Mouse (Mus musculus) erythroblast, embryonic 14.5 days (primary cell): ENCODE measurements around the gene 1110032F04Rik. TPM values are rescaled to one million over a fixed set of nuclear protein-coding genes. Genes with fewer than 3 reads are reported as not detected.
A peak's percentile ranks its signal among the peaks of the same experiment; 100 is the strongest.
"Not testable (repeated sequence)": the region's sequence is repeated elsewhere in the genome, so short reads cannot be mapped to it uniquely, and the experiment has no call there.

Source experiments
- H3K27me3 ChIP-seq: 2 replicates; pipeline ENCODE4 v1.6.1; 2012; ENCODE audit warnings: inconsistent platforms; ENCODE audit not compliant: control insufficient read depth
- H3K36me3 ChIP-seq: 2 replicates; pipeline ENCODE4 v1.6.1; 2012; ENCODE audit warnings: mild to moderate bottlenecking, inconsistent platforms; ENCODE audit not compliant: control insufficient read depth
- H3K4me1 ChIP-seq: 2 replicates; pipeline ENCODE4 v1.6.1; 2012; ENCODE audit warnings: inconsistent platforms; ENCODE audit not compliant: control insufficient read depth
- H3K4me3 ChIP-seq: replicated peaks from 2 replicates; pipeline ENCODE3; 2012; ENCODE audit warnings: moderate library complexity, mild to moderate bottlenecking, inconsistent platforms
- H3K9me3 ChIP-seq: 2 replicates; pipeline ENCODE4 v1.6.1; 2012; ENCODE audit warnings: low read length, inconsistent platforms, mixed read lengths; ENCODE audit not compliant: control insufficient read depth
- GATA1 ChIP-seq: IDR thresholded peaks from 2 replicates; pipeline ENCODE4 v1.6.1; 2012; ENCODE audit warnings: low read length, inconsistent platforms, mixed read lengths
- TAL1 ChIP-seq: IDR thresholded peaks from 3 replicates; pipeline ENCODE4 v1.6.1; 2012; ENCODE audit warnings: low read length, inconsistent platforms, mixed read lengths
- polyA plus RNA-seq: library from polyadenylated mRNA; stranded (reverse); fragments of >175 nt; gene quantifications from 2 replicates; pipeline ENCODE4 v1.2.3, GENCODE M21; 2012

The 1110032F04Rik gene
- polyA plus RNA-seq, 1 experiment: 0.02 TPM

DNA sequence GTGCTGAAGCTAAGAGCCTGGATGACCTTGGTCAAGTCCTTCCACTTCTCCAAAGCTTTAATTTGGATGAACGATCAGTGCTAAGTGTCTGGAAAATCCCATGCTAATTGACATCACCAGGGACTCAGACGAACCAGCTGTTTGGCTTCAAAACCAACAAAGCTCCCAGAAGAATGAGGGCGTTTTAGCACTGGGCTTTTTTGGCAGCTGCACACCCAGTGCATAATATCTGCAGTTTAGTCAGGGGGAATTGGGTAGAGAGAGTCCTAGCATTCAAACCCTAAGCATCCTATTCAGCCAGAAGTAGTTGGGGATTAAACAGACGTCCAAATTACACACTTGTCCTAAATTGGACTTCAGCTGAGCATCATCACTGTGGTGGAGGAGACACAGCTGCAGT, 29.2 kb upstream of the 1110032F04Rik start:
- Histone ChIP-seq H3K36me3 (no peaks in the 10 kb centered on the region), H3K4me1 (no peaks in the 10 kb centered on the region), H3K27me3 (no peaks in the 10 kb centered on the region), H3K4me3 (no peak overlapping the region), H3K9me3 (no peaks in the 10 kb centered on the region)
- no peak for TF ChIP-seq TAL1
- no peak for TF ChIP-seq GATA1

DNA sequence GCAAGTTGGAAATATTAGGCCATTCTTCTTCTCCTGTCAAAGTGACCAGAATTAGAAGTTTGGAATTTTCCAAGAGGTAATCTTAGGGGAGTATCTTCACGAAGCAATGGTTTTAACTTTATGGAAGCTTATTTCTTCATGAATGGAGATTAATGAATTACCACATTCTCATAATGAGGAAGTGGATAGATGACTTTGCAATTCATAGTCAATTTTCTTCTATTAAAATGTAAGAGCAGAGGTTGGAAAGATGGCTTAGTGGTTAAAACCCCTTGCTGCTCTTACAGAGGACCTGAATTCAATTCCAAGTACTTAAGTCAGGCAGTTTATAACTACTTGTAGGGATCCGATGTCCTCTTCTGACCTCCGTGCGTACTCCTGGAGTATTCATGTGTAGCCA, 25.4 kb upstream of the 1110032F04Rik start:
- TF ChIP-seq TAL1: no peak
- Histone ChIP-seq H3K4me1 (no peaks in the 10 kb centered on the region), H3K36me3 (no peaks in the 10 kb centered on the region), H3K9me3 (no peaks in the 10 kb centered on the region; the same call in 1 of the 2 replicates), H3K4me3 (no peak overlapping the region), H3K27me3 (no peaks in the 10 kb centered on the region)

DNA sequence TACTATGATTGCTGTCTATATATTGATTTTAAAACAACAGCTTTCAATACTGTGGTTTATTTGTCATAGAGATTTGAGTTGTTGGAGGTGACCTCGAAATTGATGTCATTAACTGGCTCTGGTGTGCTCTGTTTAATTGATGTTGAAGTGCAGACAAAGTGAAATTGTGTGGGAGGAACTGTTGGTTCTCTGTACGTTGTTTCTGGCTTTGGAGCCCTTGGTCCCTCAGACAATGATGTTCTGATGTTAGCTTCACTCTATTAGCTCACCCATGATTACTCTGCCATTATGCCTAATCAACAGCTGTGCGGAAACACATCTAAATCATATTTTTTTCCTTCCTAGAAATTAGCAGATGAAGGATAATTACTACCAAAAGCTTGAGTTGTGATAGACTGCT, 21.1 kb upstream of the 1110032F04Rik start:
- no peak for TF ChIP-seq TAL1
- TF ChIP-seq GATA1: no peak
- Histone ChIP-seq H3K4me1 (no peaks in the 10 kb centered on the region), H3K4me3 (no peak overlapping the region), H3K9me3 (no peaks in the 10 kb centered on the region; the same call in 1 of the 2 replicates), H3K27me3 (no peaks in the 10 kb centered on the region), H3K36me3 (no peaks in the 10 kb centered on the region)

DNA sequence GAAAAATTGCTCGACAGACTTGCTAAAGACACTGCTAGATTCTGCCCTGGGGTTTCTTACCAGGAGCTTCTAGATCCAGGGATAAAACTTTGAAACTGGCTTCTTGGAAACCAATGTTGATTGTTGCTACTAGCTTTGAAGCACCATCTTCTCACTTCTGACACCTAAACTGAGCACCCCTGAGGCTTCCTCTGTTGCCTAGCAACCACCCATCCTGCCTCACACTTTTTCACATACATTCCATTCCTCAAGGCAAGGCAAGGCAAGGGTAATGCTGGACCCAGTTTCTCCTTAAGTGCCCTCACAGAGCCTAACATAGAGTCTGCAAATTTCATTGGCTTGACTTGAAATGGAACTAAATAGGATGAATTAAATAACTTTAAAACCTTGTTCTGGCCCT, 17.0 kb upstream of the 1110032F04Rik start:
- no peak overlapping the region for H3K4me3 ChIP-seq
- TF ChIP-seq TAL1 (no peak), GATA1 (no peak)

DNA sequence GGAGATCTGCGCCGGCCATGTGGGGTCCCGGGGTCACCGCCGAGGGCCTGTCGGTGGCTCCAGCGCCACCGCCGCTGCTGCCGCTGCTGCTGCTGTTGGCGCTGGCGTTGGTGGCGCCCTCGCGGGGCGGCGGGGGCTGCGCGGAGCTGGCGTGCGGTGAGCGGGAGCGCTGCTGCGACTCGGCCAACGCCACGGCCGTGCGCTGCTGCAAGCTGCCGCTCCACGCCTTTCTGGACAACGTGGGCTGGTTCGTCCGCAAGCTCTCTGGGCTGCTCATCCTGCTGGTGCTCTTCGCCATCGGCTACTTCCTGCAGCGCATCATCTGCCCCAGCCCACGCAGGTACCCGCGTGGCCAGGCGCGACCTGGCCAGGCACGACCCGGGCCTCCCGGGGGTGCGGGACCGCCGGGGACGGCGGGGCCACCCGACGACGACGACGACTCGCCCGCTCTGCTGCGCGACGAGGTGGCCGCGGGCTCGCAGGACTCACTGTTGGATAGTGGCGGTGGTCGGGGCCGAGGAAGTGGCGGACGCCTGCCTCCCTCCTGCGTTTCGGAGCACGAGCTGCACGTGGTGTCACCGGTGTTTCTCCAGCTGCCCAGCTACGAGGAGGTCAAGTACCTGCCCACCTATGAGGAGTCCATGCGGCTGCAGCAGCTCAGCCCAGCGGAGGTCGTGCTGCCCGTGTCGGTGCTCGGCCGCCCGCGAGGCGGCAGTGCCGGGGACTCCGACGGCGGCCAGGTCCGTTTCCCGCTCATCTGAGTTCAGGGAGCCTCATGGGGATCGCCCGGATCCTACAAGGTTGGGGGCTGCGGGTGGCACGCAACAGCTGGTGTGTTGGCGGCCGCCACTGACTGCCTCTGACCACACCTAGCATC, 543 bp downstream of the 1110032F04Rik start:
- Histone ChIP-seq H3K27me3 (peaks cover 42% of the 10 kb centered on the region), H3K9me3 (no peaks in the 10 kb centered on the region; the same call in 1 of the 2 replicates), H3K4me3 (peak overlapping the region; percentile 51), H3K36me3 (no peaks in the 10 kb centered on the region), H3K4me1 (peaks cover 14% of the 10 kb centered on the region)
- TF ChIP-seq TAL1: no peak
- no peak for TF ChIP-seq GATA1

More for the DNA sequence above, 17.0 kb upstream of the 1110032F04Rik start:
- H3K4me1 ChIP-seq: no peaks in the 10 kb centered on the region
- no peaks in the 10 kb centered on the region for H3K9me3 ChIP-seq
- H3K36me3 ChIP-seq: no peaks in the 10 kb centered on the region
- no peaks in the 10 kb centered on the region for H3K27me3 ChIP-seq

DNA sequence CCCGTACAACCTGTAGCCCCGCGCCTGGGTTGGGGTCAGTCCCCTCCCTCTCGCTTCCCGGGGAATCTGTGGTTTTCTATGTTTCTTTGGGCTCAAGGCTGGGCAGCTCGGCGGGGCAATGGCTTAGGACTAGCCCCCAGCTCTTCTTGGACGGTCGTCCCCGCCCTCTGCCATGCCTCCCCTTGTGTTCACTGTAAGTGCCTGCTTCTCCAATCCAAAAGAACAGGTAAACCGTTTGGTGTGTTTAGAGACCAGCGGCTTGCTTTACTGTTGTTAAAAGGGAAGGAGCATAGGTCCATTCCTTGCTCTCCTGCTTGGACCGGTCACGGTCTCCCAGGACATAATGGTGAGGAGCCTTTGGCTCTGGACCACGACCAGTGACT, 1.2 kb downstream of the 1110032F04Rik start:
- TF ChIP-seq TAL1: no peak
- no peak for TF ChIP-seq GATA1
- peak overlapping the region; percentile 51 for H3K4me3 ChIP-seq
- no peaks in the 10 kb centered on the region; the same call in 1 of the 2 replicates for H3K9me3 ChIP-seq
- peaks cover 42% of the 10 kb centered on the region for H3K27me3 ChIP-seq
- H3K36me3 ChIP-seq: no peaks in the 10 kb centered on the region
- H3K4me1 ChIP-seq: peaks cover 14% of the 10 kb centered on the region

DNA sequence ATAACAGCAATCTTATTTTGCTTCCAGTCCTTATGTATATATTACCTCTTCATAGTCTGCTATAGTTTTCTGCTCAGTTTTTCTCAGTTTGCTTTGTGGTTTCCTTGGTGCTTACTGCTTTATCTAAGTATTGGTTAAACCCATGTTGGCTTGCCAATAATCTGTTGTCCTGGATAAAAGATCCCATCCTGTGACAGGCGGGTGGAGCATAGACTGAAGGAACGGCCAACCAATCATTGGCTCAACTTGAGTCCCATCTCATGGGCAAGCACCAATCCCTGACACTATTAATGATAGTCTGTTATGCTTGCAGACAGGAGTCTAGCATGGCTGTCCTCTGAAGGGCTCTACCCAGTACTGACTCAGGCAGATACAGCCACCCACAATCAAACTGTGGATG, 4.7 kb downstream of the 1110032F04Rik start:
- no peak overlapping the region for H3K4me3 ChIP-seq
- no peaks in the 10 kb centered on the region for H3K36me3 ChIP-seq
- peaks cover 30% of the 10 kb centered on the region for H3K27me3 ChIP-seq
- peaks cover 14% of the 10 kb centered on the region for H3K4me1 ChIP-seq
- TF ChIP-seq TAL1: no peak
- no peak for TF ChIP-seq GATA1
- no peaks in the 10 kb centered on the region; the same call in 1 of the 2 replicates for H3K9me3 ChIP-seq

DNA sequence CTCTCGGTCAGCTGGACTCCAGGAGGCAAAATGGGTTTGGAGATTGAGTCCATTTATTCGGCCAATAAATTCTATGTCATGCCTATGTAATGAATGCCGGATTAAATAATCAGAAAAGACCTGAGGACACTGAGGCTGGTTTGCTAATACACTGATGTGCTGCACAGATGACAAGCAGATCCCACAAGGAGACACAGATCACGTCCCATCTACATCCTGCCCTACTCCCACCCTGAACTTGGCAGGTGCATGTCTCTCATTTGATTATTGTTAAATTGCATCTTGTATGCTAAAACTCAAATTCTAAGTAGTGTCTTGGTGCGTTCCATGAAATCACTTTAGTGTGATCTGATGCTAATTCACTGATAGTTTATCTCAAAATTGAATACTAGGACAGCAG, 17.5 kb downstream of the 1110032F04Rik start:
- Histone ChIP-seq H3K27me3 (no peaks in the 10 kb centered on the region), H3K4me3 (no peak overlapping the region), H3K36me3 (no peaks in the 10 kb centered on the region), H3K9me3 (no peaks in the 10 kb centered on the region), H3K4me1 (no peaks in the 10 kb centered on the region)
- TF ChIP-seq GATA1: no peak
- no peak for TF ChIP-seq TAL1

DNA sequence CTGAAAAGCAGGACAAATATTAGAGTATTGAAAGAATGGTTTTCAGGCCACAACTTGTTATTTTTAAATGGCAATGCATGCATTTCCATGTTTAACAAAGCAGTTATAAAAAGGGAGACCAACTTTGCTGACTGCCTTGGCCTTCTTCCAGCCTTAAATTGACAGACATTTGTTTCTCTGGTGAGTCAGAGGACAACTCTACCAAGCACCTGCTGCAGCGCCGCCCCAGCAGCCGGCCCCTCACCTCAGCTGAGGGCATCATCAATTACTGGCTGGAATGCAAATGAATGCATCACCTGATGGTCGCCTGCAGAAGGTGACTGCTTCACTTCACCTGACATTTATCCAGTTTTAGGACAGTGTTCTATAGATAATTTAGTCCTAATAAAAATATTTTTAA, 26.0 kb downstream of the 1110032F04Rik start:
- no peaks in the 10 kb centered on the region for H3K9me3 ChIP-seq
- H3K4me3 ChIP-seq: no peak overlapping the region
- H3K4me1 ChIP-seq: no peaks in the 10 kb centered on the region
- peaks cover 18% of the 10 kb centered on the region for H3K36me3 ChIP-seq
- no peak for TF ChIP-seq GATA1
- no peak for TF ChIP-seq TAL1
- H3K27me3 ChIP-seq: no peaks in the 10 kb centered on the region

DNA sequence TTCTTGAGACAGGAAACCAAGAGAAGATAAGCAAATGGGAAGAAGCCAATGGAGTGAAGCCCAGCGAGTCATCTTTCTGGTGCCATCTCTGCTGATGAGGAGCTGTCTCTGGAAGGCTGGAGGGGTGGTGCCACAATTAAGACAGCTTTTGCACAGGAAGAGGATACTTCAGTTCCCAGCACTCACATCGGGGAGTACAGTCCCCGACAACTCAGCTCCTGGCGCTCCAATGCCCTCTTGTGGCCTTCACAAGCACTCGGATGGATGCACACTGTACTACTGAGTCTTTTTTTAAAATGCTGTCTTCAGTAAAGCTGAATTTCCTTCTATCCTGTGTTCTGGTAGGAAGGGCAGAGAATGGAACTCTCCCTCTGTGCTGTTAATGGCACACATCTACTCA, 27.8 kb downstream of the 1110032F04Rik start:
- Histone ChIP-seq H3K36me3 (peaks cover 18% of the 10 kb centered on the region), H3K4me3 (no peak overlapping the region), H3K4me1 (no peaks in the 10 kb centered on the region), H3K9me3 (no peaks in the 10 kb centered on the region), H3K27me3 (no peaks in the 10 kb centered on the region)
- TF ChIP-seq GATA1: no peak
- no peak for TF ChIP-seq TAL1

DNA sequence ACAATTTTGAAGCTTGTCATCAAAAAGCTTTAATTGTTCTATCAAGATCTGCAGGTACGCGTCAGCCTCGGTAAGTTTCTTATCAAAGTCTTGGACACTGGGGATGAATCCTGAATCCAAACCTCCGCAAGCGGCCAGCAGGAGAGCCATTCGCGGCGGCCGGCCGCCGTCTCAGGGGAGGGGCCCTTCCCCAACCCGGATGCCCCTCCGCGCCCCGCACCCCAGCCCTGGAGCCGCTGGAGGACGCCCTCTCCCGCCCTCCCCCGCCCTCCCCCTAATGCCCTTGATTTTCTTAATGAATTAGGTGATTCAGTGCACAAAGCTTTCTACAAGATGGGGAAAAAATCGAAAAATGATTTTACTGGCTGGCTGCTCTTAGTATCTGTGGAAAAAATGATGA, 33.2 kb downstream of the 1110032F04Rik start:
- H3K4me1 ChIP-seq, H3K9me3 ChIP-seq, H3K4me3 ChIP-seq: not testable (repeated sequence)

More for the DNA sequence above, 33.2 kb downstream of the 1110032F04Rik start:
- H3K27me3 ChIP-seq, H3K36me3 ChIP-seq: not testable (repeated sequence)
